Mouse (Mus musculus): Measurements from ENCODE around the gene Slco3a1.

The Slco3a1 gene

GRCm38 (mm10) chr7:74353707-74354468 lies 200.7 kb downstream of the Slco3a1 start:
- H3K36me3 ChIP-seq (ENCODE audit: insufficient read depth, low read length): no peaks in the 10 kb centered on the region
- no peak overlapping the region for H3K4me3 ChIP-seq (replicated peaks; ENCODE audit: low read length)
- TF ChIP-seq POU5F1 (IDR thresholded peaks at IDR 0.05; ENCODE audit: borderline replicate concordance, low read length): no peak
- no peak for TF ChIP-seq CTCF (conservative IDR thresholded peaks at IDR 0.05; ENCODE audit: low read length)
- no peak for TF ChIP-seq NANOG (IDR thresholded peaks at IDR 0.05; ENCODE audit: borderline replicate concordance, low read length)
- peaks cover 2% of the 10 kb centered on the region; the same call in 1 of the 2 replicates for H3K4me1 ChIP-seq (replicated peaks; ENCODE audit: low read depth, low read length)
- H3K9me3 ChIP-seq (ENCODE audit: low read length): no peaks in the 10 kb centered on the region
- H3K27me3 ChIP-seq (ENCODE audit: insufficient read depth, low read length): no peaks in the 10 kb centered on the region

GRCm38 (mm10) chr7:74353240-74353639 lies 201.3 kb downstream of the Slco3a1 start:
- Histone ChIP-seq H3K36me3 (ENCODE audit: insufficient read depth, low read length) (no peaks in the 10 kb centered on the region), H3K27me3 (ENCODE audit: insufficient read depth, low read length) (no peaks in the 10 kb centered on the region), H3K4me3 (replicated peaks; ENCODE audit: low read length) (no peak overlapping the region), H3K4me1 (replicated peaks; ENCODE audit: low read depth, low read length) (peaks cover 4% of the 10 kb centered on the region; the same call in 1 of the 2 replicates), H3K9me3 (ENCODE audit: low read length) (no peaks in the 10 kb centered on the region)
- TF ChIP-seq POU5F1 (IDR thresholded peaks at IDR 0.05; ENCODE audit: borderline replicate concordance, low read length) (no peak), CTCF (conservative IDR thresholded peaks at IDR 0.05; ENCODE audit: low read length) (no peak), NANOG (IDR thresholded peaks at IDR 0.05; ENCODE audit: borderline replicate concordance, low read length) (no peak)

- TF ChIP-seq CTCF (conservative IDR thresholded peaks at IDR 0.05; ENCODE audit: low read length) (no peak), POU5F1 (IDR thresholded peaks at IDR 0.05; ENCODE audit: borderline replicate concordance, low read length) (no peak), NANOG (IDR thresholded peaks at IDR 0.05; ENCODE audit: borderline replicate concordance, low read length) (no peak)
- Histone ChIP-seq H3K9me3 (ENCODE audit: low read length) (no peaks in the 10 kb centered on the region), H3K36me3 (ENCODE audit: insufficient read depth, low read length) (no peaks in the 10 kb centered on the region), H3K4me1 (replicated peaks; ENCODE audit: low read depth, low read length) (peaks cover 4% of the 10 kb centered on the region; the same call in 1 of the 2 replicates), H3K4me3 (replicated peaks; ENCODE audit: low read length) (no peak overlapping the region), H3K27me3 (ENCODE audit: insufficient read depth, low read length) (no peaks in the 10 kb centered on the region)
Measured at GRCm38 (mm10) chr7:74348318-74348890, 206.2 kb downstream of the Slco3a1 start.

- no peak overlapping the region for H3K4me3 ChIP-seq (replicated peaks; ENCODE audit: low read length)
Measured at GRCm38 (mm10) chr7:74347026-74347425, 207.6 kb downstream of the Slco3a1 start.

GRCm38 (mm10) chr7:74346451-74346850 lies 208.1 kb downstream of the Slco3a1 start:
- TF ChIP-seq POU5F1 (IDR thresholded peaks at IDR 0.05; ENCODE audit: borderline replicate concordance, low read length) (no peak), CTCF (conservative IDR thresholded peaks at IDR 0.05; ENCODE audit: low read length) (no peak), NANOG (IDR thresholded peaks at IDR 0.05; ENCODE audit: borderline replicate concordance, low read length) (no peak)
- no peaks in the 10 kb centered on the region for H3K36me3 ChIP-seq (ENCODE audit: insufficient read depth, low read length)
- H3K4me1 ChIP-seq (replicated peaks; ENCODE audit: low read depth, low read length): peaks cover 5% of the 10 kb centered on the region; the same call in 1 of the 2 replicates
- no peaks in the 10 kb centered on the region for H3K27me3 ChIP-seq (ENCODE audit: insufficient read depth, low read length)
- H3K4me3 ChIP-seq (replicated peaks; ENCODE audit: low read length): no peak overlapping the region
- no peaks in the 10 kb centered on the region for H3K9me3 ChIP-seq (ENCODE audit: low read length)

More at GRCm38 (mm10) chr7:74347026-74347425, 207.6 kb downstream of the Slco3a1 start:
- TF ChIP-seq POU5F1 (IDR thresholded peaks at IDR 0.05; ENCODE audit: borderline replicate concordance, low read length) (no peak), NANOG (IDR thresholded peaks at IDR 0.05; ENCODE audit: borderline replicate concordance, low read length) (no peak), CTCF (conservative IDR thresholded peaks at IDR 0.05; ENCODE audit: low read length) (no peak)
- Histone ChIP-seq H3K36me3 (ENCODE audit: insufficient read depth, low read length) (no peaks in the 10 kb centered on the region), H3K4me1 (replicated peaks; ENCODE audit: low read depth, low read length) (peaks cover 4% of the 10 kb centered on the region; the same call in 1 of the 2 replicates), H3K9me3 (ENCODE audit: low read length) (no peaks in the 10 kb centered on the region), H3K27me3 (ENCODE audit: insufficient read depth, low read length) (no peaks in the 10 kb centered on the region)

GRCm38 (mm10) chr7:74341149-74341805 lies 213.3 kb downstream of the Slco3a1 start:
- no peaks in the 10 kb centered on the region for H3K36me3 ChIP-seq (ENCODE audit: insufficient read depth, low read length)
- no peaks in the 10 kb centered on the region for H3K9me3 ChIP-seq (ENCODE audit: low read length)
- 0 out of 2 replicates have a peak, but pooled peaks cover 4% of the 10 kb centered on the region for H3K4me1 ChIP-seq (replicated peaks; ENCODE audit: low read depth, low read length)
- H3K4me3 ChIP-seq (replicated peaks; ENCODE audit: low read length): no peak overlapping the region
- H3K27me3 ChIP-seq (ENCODE audit: insufficient read depth, low read length): no peaks in the 10 kb centered on the region
- TF ChIP-seq POU5F1 (IDR thresholded peaks at IDR 0.05; ENCODE audit: borderline replicate concordance, low read length) (no peak), CTCF (conservative IDR thresholded peaks at IDR 0.05; ENCODE audit: low read length) (no peak), NANOG (IDR thresholded peaks at IDR 0.05; ENCODE audit: borderline replicate concordance, low read length) (no peak)

GRCm38 (mm10) chr7:74340419-74340954 lies 214.1 kb downstream of the Slco3a1 start:
- TF ChIP-seq CTCF (conservative IDR thresholded peaks at IDR 0.05; ENCODE audit: low read length): no peak
- Histone ChIP-seq H3K4me1 (replicated peaks; ENCODE audit: low read depth, low read length) (0 out of 2 replicates have a peak, but pooled peaks cover 4% of the 10 kb centered on the region), H3K36me3 (ENCODE audit: insufficient read depth, low read length) (no peaks in the 10 kb centered on the region), H3K9me3 (ENCODE audit: low read length) (no peaks in the 10 kb centered on the region), H3K27me3 (ENCODE audit: insufficient read depth, low read length) (no peaks in the 10 kb centered on the region), H3K4me3 (replicated peaks; ENCODE audit: low read length) (no peak overlapping the region)

Measured in E14TG2a.4 (cell line).